Mouse (Mus musculus): ENCODE data around the gene Grik3.

GRCm38 (mm10) chr4:125640520-125640919 is 150.0 kb downstream of the Grik3 start:
- TF ChIP-seq MAFK (IDR thresholded peaks at IDR 0.05; ENCODE audit: borderline replicate concordance, low read depth, low read length): no peak
- TF ChIP-seq GATA1 (IDR thresholded peaks at IDR 0.05; ENCODE audit: low read depth, low read length): no peak
- no peak for TF ChIP-seq POLR2A (IDR thresholded peaks at IDR 0.05; ENCODE audit: control insufficient read depth in 1 of 2, insufficient read depth in 1 of 2, low read depth in 1 of 2, low read length in 2 of 2, poor library complexity in 1 of 2)

All from MEL (cell line).